Mouse (Mus musculus): Measurements from ENCODE around the gene Dxo. TPM values are rescaled to one million over a fixed set of nuclear protein-coding genes. Genes with fewer than 3 reads are reported as not detected.
A peak's percentile ranks its signal among the peaks of the same experiment; 100 is the strongest.

Gene Dxo
- polyA plus RNA-seq, 1 experiment = 61.9 TPM

GRCm38 (mm10) chr17:34854761-34855160 is 17.9 kb downstream of the Dxo start:
- Histone ChIP-seq H3K4me1 (peaks cover 41% of the 10 kb centered on the region), H3K4me3 (replicated peaks) (no peak overlapping the region), H3K27me3 (replicated peaks) (no peaks in the 10 kb centered on the region), H3K9me3 (no peaks in the 10 kb centered on the region), H3K36me3 (replicated peaks; ENCODE audit: low read length) (peaks cover 66% of the 10 kb centered on the region)
- no peak for TF ChIP-seq FLI1 (IDR thresholded peaks at IDR 0.05; ENCODE audit: low read length)
- no peak for TF ChIP-seq GATA1 (IDR thresholded peaks at IDR 0.05; ENCODE audit: borderline replicate concordance, low read length)

DNA sequence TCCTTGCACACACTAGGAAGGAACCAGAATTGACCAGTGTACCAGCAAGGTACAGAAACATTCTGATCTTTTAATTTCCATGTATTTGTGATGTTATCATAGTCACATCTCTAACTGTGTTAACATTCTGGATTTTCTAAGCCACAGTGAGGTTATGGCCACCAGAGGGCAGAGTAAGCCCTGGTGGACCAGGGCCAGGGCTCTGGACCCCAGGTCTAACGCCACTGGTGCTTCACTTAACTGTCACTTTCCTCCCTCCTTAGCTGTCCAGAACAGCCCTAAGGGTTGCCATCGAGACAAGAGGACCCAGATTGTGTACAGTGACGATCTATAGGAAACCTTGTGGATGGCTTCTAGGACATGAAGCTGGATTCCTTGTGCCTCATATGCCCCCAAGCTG is 19.0 kb downstream of the Dxo start:
- H3K4me1 ChIP-seq = peaks cover 46% of the 10 kb centered on the region
- H3K9me3 ChIP-seq = no peaks in the 10 kb centered on the region
- no peak overlapping the region for H3K4me3 ChIP-seq (replicated peaks)
- peaks cover 7% of the 10 kb centered on the region for H3K27me3 ChIP-seq (replicated peaks)
- TF ChIP-seq FLI1 (IDR thresholded peaks at IDR 0.05; ENCODE audit: low read length) (no peak), GATA1 (IDR thresholded peaks at IDR 0.05; ENCODE audit: borderline replicate concordance, low read length) (no peak; the same call in 2 of the 3 replicates)
- H3K36me3 ChIP-seq (replicated peaks; ENCODE audit: low read length) = peaks cover 66% of the 10 kb centered on the region

- Histone ChIP-seq H3K27me3 (replicated peaks) (peaks cover 35% of the 10 kb centered on the region), H3K4me1 (peaks cover 30% of the 10 kb centered on the region), H3K4me3 (replicated peaks) (no peak overlapping the region), H3K9me3 (no peaks in the 10 kb centered on the region), H3K36me3 (replicated peaks; ENCODE audit: low read length) (peaks cover 47% of the 10 kb centered on the region)
- TF ChIP-seq GATA1 (IDR thresholded peaks at IDR 0.05; ENCODE audit: borderline replicate concordance, low read length) = no peak
- no peak for TF ChIP-seq FLI1 (IDR thresholded peaks at IDR 0.05; ENCODE audit: low read length)
Measured at GRCm38 (mm10) chr17:34858670-34859069, 21.9 kb downstream of the Dxo start.

DNA sequence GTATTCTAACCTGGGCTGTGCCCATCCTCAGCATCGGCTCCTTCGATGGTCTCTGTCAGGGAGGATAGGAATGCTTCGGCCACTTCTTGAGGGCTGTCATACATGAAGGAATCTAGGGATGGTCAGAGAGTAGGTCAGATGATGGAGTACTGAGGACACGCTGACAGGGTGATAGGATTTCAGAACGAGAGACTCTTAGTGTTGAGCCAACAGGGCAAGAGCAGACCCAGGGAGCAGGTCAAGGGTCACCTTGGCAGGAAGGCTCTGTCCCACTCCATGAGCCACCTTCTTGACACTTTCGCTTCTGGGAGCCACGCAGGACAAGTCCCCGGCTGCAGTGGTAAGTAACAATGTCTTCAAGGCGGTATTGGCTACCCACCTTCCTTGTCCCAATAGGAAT is 23.7 kb downstream of the Dxo start:
- peaks cover 39% of the 10 kb centered on the region for H3K4me1 ChIP-seq
- H3K4me3 ChIP-seq (replicated peaks) = no peak overlapping the region
- no peaks in the 10 kb centered on the region for H3K9me3 ChIP-seq
- peaks cover 48% of the 10 kb centered on the region for H3K27me3 ChIP-seq (replicated peaks)
- no peak for TF ChIP-seq GATA1 (IDR thresholded peaks at IDR 0.05; ENCODE audit: borderline replicate concordance, low read length)
- TF ChIP-seq FLI1 (IDR thresholded peaks at IDR 0.05; ENCODE audit: low read length) = no peak
- H3K36me3 ChIP-seq (replicated peaks; ENCODE audit: low read length) = peaks cover 29% of the 10 kb centered on the region

DNA sequence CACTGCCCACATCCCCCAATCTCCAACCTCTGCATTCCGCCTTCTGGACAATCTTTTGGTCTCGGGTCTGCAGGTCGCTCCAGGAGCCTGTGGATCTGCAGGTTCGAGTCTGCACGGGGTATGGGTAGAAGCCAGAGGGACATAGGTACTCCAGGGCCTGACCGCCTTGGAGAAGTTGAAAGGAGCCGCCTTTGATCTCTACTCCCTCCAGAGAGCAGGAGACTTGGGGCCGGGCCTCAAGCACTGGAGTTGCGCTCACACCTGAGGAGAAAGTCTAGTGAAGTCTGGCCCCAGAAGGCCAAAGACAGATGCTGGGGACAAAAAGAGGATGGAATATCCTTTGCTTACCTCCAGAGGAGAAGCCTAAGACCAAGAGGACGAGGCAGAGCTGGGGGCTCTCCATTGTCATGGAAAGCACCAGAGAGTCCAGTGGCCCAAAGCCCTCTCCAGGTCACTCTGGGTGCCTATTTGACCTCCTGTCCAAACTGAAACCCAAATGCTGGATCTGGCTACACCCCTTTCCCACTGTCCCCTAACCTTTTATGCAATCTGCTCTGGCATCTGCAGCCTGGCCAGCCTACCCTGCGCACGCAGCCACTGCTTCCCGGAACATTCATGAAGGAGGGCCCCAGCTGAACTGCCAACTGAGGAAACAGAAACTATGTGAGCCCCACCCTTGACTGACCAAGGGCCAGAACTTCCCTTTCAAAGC is 25.0 kb downstream of the Dxo start:
- Histone ChIP-seq H3K9me3 (no peaks in the 10 kb centered on the region), H3K4me3 (replicated peaks) (no peak overlapping the region), H3K4me1 (peaks cover 39% of the 10 kb centered on the region), H3K36me3 (replicated peaks; ENCODE audit: low read length) (peaks cover 15% of the 10 kb centered on the region), H3K27me3 (replicated peaks) (peaks cover 51% of the 10 kb centered on the region)
- TF ChIP-seq FLI1 (IDR thresholded peaks at IDR 0.05; ENCODE audit: low read length) = no peak
- TF ChIP-seq GATA1 (IDR thresholded peaks at IDR 0.05; ENCODE audit: borderline replicate concordance, low read length) = no peak

- Histone ChIP-seq H3K36me3 (replicated peaks; ENCODE audit: low read length) (peaks cover 9% of the 10 kb centered on the region), H3K9me3 (no peaks in the 10 kb centered on the region), H3K27me3 (replicated peaks) (peaks cover 51% of the 10 kb centered on the region), H3K4me1 (peaks cover 39% of the 10 kb centered on the region), H3K4me3 (replicated peaks) (no peak within 1 kb of the TSS)
- TF ChIP-seq GATA1 (IDR thresholded peaks at IDR 0.05; ENCODE audit: borderline replicate concordance, low read length) (no peak), FLI1 (IDR thresholded peaks at IDR 0.05; ENCODE audit: low read length) (no peak)
Measured at GRCm38 (mm10) chr17:34862416-34863081, 25.7 kb downstream of the Dxo start, which contains the start of gene Cfb. TSS of gene Cfb (minus strand) at chr17:34862518.

DNA sequence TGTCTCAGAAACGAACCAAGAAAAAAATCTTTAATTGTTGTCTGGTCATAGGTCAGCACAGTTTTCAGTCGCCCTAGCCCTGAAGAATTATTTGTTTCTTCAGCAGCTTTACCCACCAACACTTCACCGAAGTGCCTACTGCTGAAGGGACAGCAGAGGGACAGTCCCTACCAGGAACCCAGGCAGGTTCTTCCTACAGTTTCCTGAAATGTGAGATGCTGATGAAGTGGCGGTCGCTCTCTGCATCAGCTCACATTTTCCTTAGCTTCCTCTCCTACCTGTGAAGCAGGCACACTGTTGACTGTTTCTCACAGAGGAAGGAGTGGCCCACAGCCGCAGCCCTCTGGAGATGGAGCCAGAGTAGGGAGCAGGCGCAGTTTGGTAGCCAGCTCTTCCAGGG is 29.2 kb downstream of the Dxo start:
- peaks cover 9% of the 10 kb centered on the region; the same call in 1 of the 2 replicates for H3K4me1 ChIP-seq
- peaks cover 43% of the 10 kb centered on the region for H3K27me3 ChIP-seq (replicated peaks)
- H3K9me3 ChIP-seq = no peaks in the 10 kb centered on the region
- no peak for TF ChIP-seq GATA1 (IDR thresholded peaks at IDR 0.05; ENCODE audit: borderline replicate concordance, low read length)
- TF ChIP-seq FLI1 (IDR thresholded peaks at IDR 0.05; ENCODE audit: low read length) = no peak
- no peak overlapping the region for H3K4me3 ChIP-seq (replicated peaks)
- H3K36me3 ChIP-seq (replicated peaks; ENCODE audit: low read length) = no peaks in the 10 kb centered on the region

GRCm38 (mm10) chr17:34874321-34874720 is 37.5 kb downstream of the Dxo start:
- Histone ChIP-seq H3K4me1 (peaks cover 4% of the 10 kb centered on the region), H3K36me3 (replicated peaks; ENCODE audit: low read length) (no peaks in the 10 kb centered on the region), H3K9me3 (no peaks in the 10 kb centered on the region), H3K4me3 (replicated peaks) (no peak overlapping the region), H3K27me3 (replicated peaks) (peaks cover 21% of the 10 kb centered on the region)
- no peak for TF ChIP-seq GATA1 (IDR thresholded peaks at IDR 0.05; ENCODE audit: borderline replicate concordance, low read length)
- TF ChIP-seq FLI1 (IDR thresholded peaks at IDR 0.05; ENCODE audit: low read length) = no peak

- TF ChIP-seq GATA1 (IDR thresholded peaks at IDR 0.05; ENCODE audit: borderline replicate concordance, low read length) (no peak), FLI1 (IDR thresholded peaks at IDR 0.05; ENCODE audit: low read length) (no peak)
- Histone ChIP-seq H3K27me3 (replicated peaks) (peaks cover 9% of the 10 kb centered on the region), H3K4me1 (peaks cover 45% of the 10 kb centered on the region), H3K9me3 (no peaks in the 10 kb centered on the region), H3K36me3 (replicated peaks; ENCODE audit: low read length) (no peaks in the 10 kb centered on the region), H3K4me3 (replicated peaks) (peak within 1 kb of the TSS; percentile 79)
Measured at GRCm38 (mm10) chr17:34879336-34879879, 42.6 kb downstream of the Dxo start, which contains the start of gene Zbtb12. TSS of gene Zbtb12 (plus strand) at chr17:34879483.

DNA sequence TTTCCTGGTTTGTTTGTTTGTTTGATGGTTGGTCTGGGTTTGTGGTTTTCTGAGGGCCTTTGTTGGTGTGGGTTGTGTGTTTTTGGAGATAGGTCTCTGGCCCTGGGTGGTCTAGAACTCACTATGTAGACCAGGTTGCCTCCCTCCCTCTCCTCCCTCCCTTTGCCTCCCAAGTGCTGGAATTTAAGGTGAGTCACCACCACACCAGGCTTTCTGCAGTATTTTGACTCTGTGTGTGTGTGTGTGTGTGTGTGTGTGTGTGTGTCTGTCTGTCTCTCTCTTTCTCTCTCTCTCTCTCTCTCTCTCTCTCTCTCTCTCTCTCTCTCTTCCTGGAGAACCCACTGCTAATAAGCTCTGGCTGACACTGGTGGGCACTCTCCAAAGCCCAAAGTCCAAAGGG is 44.3 kb downstream of the Dxo start:
- Histone ChIP-seq H3K4me3 (replicated peaks) (no peak overlapping the region), H3K4me1 (peaks cover 63% of the 10 kb centered on the region), H3K9me3 (no peaks in the 10 kb centered on the region), H3K36me3 (replicated peaks; ENCODE audit: low read length) (no peaks in the 10 kb centered on the region), H3K27me3 (replicated peaks) (peaks cover 3% of the 10 kb centered on the region)
- TF ChIP-seq GATA1 (IDR thresholded peaks at IDR 0.05; ENCODE audit: borderline replicate concordance, low read length) = no peak
- TF ChIP-seq FLI1 (IDR thresholded peaks at IDR 0.05; ENCODE audit: low read length) = no peak

Data from megakaryocyte, embryonic 14.5 days (primary cell).